Mouse (Mus musculus) embryonic fibroblast, embryonic 13.5 days (primary cell): ENCODE data around the gene Gfi1.

ENCODE experiments used
- CTCF ChIP-seq: IDR thresholded peaks from 2 replicates; pipeline ENCODE4 v1.5.1; 2011; ENCODE audit warnings: mild to moderate bottlenecking, control low read depth, low read length, moderate library complexity, borderline replicate concordance; ENCODE audit not compliant: insufficient read depth
- POLR2A ChIP-seq: IDR thresholded peaks from 2 replicates; pipeline ENCODE4 v1.6.1; 2011; ENCODE audit warnings: low read depth, mild to moderate bottlenecking, control low read depth, low read length, moderate library complexity

- TF ChIP-seq CTCF (no peak), POLR2A (no peak)
Measured at GRCm38 (mm10) chr5:107698888-107699287, 26.9 kb downstream of the Gfi1 start.
